Mouse (Mus musculus) heart, postnatal 0 days (tissue): ENCODE measurements around the gene Sirpb1c.

Experiments used
- CTCF ChIP-seq: IDR thresholded peaks from 2 replicates; pipeline ENCODE4 v1.5.1; 2016; ENCODE audit warnings: antibody characterized with exemption, control low read depth, low read depth
- EP300 ChIP-seq: IDR thresholded peaks from 2 replicates; pipeline ENCODE4 v1.6.1; 2016; ENCODE audit warnings: antibody characterized with exemption, low read depth

- TF ChIP-seq CTCF (no peak), EP300 (no peak)
These were observed 1.6 kb upstream of the Sirpb1c start for GRCm38 (mm10) chr3:15849922-15850321.
